8 mouse cellular contexts compared by ENCODE assay signal in the genomic region with DNA sequence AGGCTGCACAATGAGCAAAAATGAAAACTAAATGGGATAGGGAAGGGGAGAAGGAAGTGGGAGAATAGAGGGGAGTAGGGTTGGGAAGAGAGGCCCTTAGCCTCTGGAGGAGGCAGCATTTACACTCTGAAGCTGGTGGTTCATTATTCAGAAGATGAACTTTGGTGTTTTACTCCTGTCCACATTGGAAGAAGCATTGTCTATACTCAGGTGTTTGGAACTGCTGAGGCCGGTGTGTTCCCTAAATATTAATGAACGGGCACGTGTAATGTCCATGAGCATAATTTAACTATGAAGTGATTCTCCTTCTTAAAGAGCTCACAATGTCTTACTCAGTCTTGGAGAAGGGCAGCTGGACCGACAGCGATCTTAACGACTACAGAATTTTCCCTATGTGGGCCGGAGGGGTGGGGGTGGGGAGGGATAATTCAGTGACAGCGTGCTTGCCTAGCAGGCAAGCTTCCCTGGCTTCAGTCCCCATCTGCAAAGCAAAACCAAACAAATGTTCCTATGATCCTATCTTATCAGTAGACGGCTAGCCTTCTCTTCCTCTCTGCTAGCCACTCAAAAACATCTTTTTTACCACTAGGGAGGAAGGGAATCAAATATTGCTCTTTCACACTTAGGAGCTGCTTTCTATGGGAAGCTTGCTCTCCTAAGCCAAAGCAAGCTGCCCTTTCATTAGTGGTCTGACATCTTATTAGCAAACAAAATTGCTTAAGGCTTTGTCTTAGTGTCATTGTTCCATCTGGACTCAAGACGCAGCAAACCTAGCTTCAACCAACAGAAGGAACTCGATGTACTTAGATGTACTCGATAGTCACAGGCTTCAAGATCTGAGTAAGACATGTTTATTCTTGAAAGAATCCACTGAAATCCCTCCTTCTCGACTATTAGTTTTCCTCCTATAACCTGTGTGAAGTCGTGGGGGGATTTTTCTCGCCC. TPM values are rescaled to one million over a fixed set of nuclear protein-coding genes. Genes with fewer than 3 reads are reported as not detected.
DNase-seq lines count a peak whose midpoint lies in the region; ATAC-seq and TF ChIP-seq lines count a peak whose summit lies in the region.

No protein-coding gene starts in this region.

- intact Hi-C loops in gastrocnemius, adult 2 months (cut with DNase I): loop anchor here (1.0 kb wide), 2 partner anchors 14 to 22 kb away; no protein-coding TSS in a partner anchor

- no peak for TF ChIP-seq EP300 in CH12.LX (IDR thresholded peaks at IDR 0.05; ENCODE audit: low read length)
- no peak for TF ChIP-seq EP300 in heart, postnatal 0 days (IDR thresholded peaks at IDR 0.05; ENCODE audit: low read depth)
- peak; percentile 53 for TF ChIP-seq EP300 in liver, postnatal 0 days (IDR thresholded peaks at IDR 0.05; ENCODE audit: low read depth)

- no peaks in the 10 kb centered on the region for H3K9me3 ChIP-seq in CH12.LX (replicated peaks; ENCODE audit: low read length)
- no peaks in the 10 kb centered on the region for H3K9me3 ChIP-seq in heart, postnatal 0 days (replicated peaks; ENCODE audit: control insufficient read depth, low read length)
- H3K9me3 ChIP-seq in liver, postnatal 0 days (ENCODE audit: low read length): no peaks in the 10 kb centered on the region

- 30% methylated on average over 15 of the region's 15 CpGs for WGBS in heart, postnatal 0 days
- 33% methylated on average over 15 of the region's 15 CpGs for WGBS in liver, postnatal 0 days (ENCODE audit: insufficient replicate concordance)

- peak; percentile 39 for DNase-seq in gastrocnemius, adult 2 months
- DNase-seq in gastrocnemius, postnatal 4 days (ENCODE audit: low spot score in 2 of 2): no peak
- DNase-seq in CH12.LX (ENCODE audit: extremely low read depth): no peak
- DNase-seq in heart, postnatal 0 days (ENCODE audit: low spot score): no peak
- no peak for DNase-seq in liver, postnatal 0 days
- no peak for DNase-seq in cerebellum, adult 9-11 months
- no peak for DNase-seq in thymus, postnatal 25 days
- no peak for DNase-seq in layer of hippocampus, postnatal 36 days

- peak overlapping the region; percentile 48 for H3K4me2 ChIP-seq in CH12.LX (ENCODE audit: insufficient read depth, low read depth, poor library complexity, severe bottlenecking)
- H3K4me2 ChIP-seq in heart, postnatal 0 days (ENCODE audit: low read depth, low read length): peak overlapping the region; percentile 69
- H3K4me2 ChIP-seq in liver, postnatal 0 days (ENCODE audit: low read depth, low read length): peak overlapping the region; percentile 66

- TF ChIP-seq POLR2A in CH12.LX (IDR thresholded peaks at IDR 0.05; ENCODE audit: low read depth, low read length): no peak

- in situ Hi-C loops in CH12.LX (cut with MboI; ENCODE audit: low pct_ligation_motif_present, low pct_unique_long_range_greater_than_20kb, low sequenced_read_pairs): no loop called here

- TF ChIP-seq CTCF in gastrocnemius, adult 2 months (IDR thresholded peaks at IDR 0.05): no peak
- no peak for TF ChIP-seq CTCF in CH12.LX (conservative IDR thresholded peaks at IDR 0.05 in 1 of 2, IDR thresholded peaks at IDR 0.05 in 1 of 2; ENCODE audit: low read depth in 2 of 2, low read length in 2 of 2)
- TF ChIP-seq CTCF in heart, postnatal 0 days (IDR thresholded peaks at IDR 0.05; ENCODE audit: low read depth): no peak
- no peak for TF ChIP-seq CTCF in liver, postnatal 0 days (IDR thresholded peaks at IDR 0.05; ENCODE audit: low read depth)

- no peak for ATAC-seq in heart, postnatal 0 days (ENCODE audit: insufficient read depth, low read depth)
- ATAC-seq in liver, postnatal 0 days: no peak

- TF ChIP-seq RAD21 in CH12.LX (IDR thresholded peaks at IDR 0.05; ENCODE audit: low read depth, low read length): no peak

- H3K27me3 ChIP-seq in CH12.LX (replicated peaks): no peaks in the 10 kb centered on the region
- no peaks in the 10 kb centered on the region for H3K27me3 ChIP-seq in heart, postnatal 0 days (ENCODE audit: control insufficient read depth, insufficient read depth, low read length)
- H3K27me3 ChIP-seq in liver, postnatal 0 days (ENCODE audit: insufficient read depth, low read length): no peaks in the 10 kb centered on the region

- peaks cover 5 to 13% of the 10 kb centered on the region in 2 experiments; a peak in 2 of 4 replicates for H3K4me1 ChIP-seq in CH12.LX (ENCODE audit: control insufficient read depth in 1 of 2, insufficient read depth in 2 of 2)
- peaks cover 8% of the 10 kb centered on the region for H3K4me1 ChIP-seq in heart, postnatal 0 days (ENCODE audit: control insufficient read depth, insufficient read depth)
- H3K4me1 ChIP-seq in liver, postnatal 0 days (ENCODE audit: insufficient read depth): peaks cover 36% of the 10 kb centered on the region

- peak overlapping the region; percentile 98 for H3K27ac ChIP-seq in gastrocnemius, adult 2 months
- H3K27ac ChIP-seq in CH12.LX (ENCODE audit: insufficient read depth, low read depth): no peak overlapping the region
- H3K27ac ChIP-seq in heart, postnatal 0 days (ENCODE audit: low read depth): peak overlapping the region; percentile 94
- peak overlapping the region; percentile 94 for H3K27ac ChIP-seq in liver, postnatal 0 days (ENCODE audit: low read depth)

- H3K79me2 ChIP-seq in CH12.LX (replicated peaks; ENCODE audit: control insufficient read depth, extremely low read depth, insufficient read depth, poor library complexity, severe bottlenecking): no peaks in the 10 kb centered on the region

- dilution Hi-C loops in CH12.LX (cut with MboI; ENCODE audit: extremely low pct_ligation_motif_present, extremely low pct_unique_long_range_greater_than_20kb, low sequenced_read_pairs): no loop called here

- H3K9ac ChIP-seq in CH12.LX (ENCODE audit: insufficient read depth, low read depth): peak overlapping the region; percentile 71
- peak overlapping the region; percentile 76; the same call in 1 of the 2 replicates for H3K9ac ChIP-seq in heart, postnatal 0 days (replicated peaks; ENCODE audit: low read depth, low read length)
- peak overlapping the region; percentile 59 for H3K9ac ChIP-seq in liver, postnatal 0 days (replicated peaks)

- H3K36me3 ChIP-seq in CH12.LX (replicated peaks in 1 of 2; ENCODE audit: control insufficient read depth in 1 of 2, insufficient read depth in 1 of 2, low read length in 1 of 2): no peaks in the 10 kb centered on the region
- no peaks in the 10 kb centered on the region for H3K36me3 ChIP-seq in heart, postnatal 0 days (replicated peaks; ENCODE audit: control insufficient read depth, insufficient read depth, low read length)
- no peaks in the 10 kb centered on the region for H3K36me3 ChIP-seq in liver, postnatal 0 days (replicated peaks; ENCODE audit: insufficient read depth, low read length)

- H3K4me3 ChIP-seq in gastrocnemius, adult 2 months: peak overlapping the region; percentile 73
- H3K4me3 ChIP-seq in CH12.LX (replicated peaks in 1 of 3; ENCODE audit: low read depth in 2 of 3, low read length in 2 of 3, poor library complexity in 1 of 3): peak overlapping the region; percentile 63 to 73 (median 65)
- peak overlapping the region; percentile 59 for H3K4me3 ChIP-seq in heart, postnatal 0 days (ENCODE audit: low read depth, low read length)
- peak overlapping the region; percentile 46 for H3K4me3 ChIP-seq in liver, postnatal 0 days (ENCODE audit: low read depth, low read length)

TF ChIP-seq in CH12.LX, 34 proteins besides CTCF, POLR2A, EP300 and RAD21:
- no peak for TF ChIP-seq ZMIZ1 (IDR thresholded peaks at IDR 0.05; ENCODE audit: low read depth, low read length)
- TF ChIP-seq IRF4 (IDR thresholded peaks at IDR 0.05; ENCODE audit: low read depth, low read length): no peak
- no peak for TF ChIP-seq MAFK (IDR thresholded peaks at IDR 0.05; ENCODE audit: insufficient replicate concordance, low read length)
- no peak for TF ChIP-seq BHLHE40 (IDR thresholded peaks at IDR 0.05; ENCODE audit: low read depth, low read length)
- TF ChIP-seq TCF12 (IDR thresholded peaks at IDR 0.05; ENCODE audit: low read depth, low read length): no peak
- no peak for TF ChIP-seq SMC3 (IDR thresholded peaks at IDR 0.05; ENCODE audit: low read depth, low read length)
- no peak for TF ChIP-seq ELF1 (IDR thresholded peaks at IDR 0.05; ENCODE audit: low read depth, low read length)
- TF ChIP-seq PAX5 (IDR thresholded peaks at IDR 0.05; ENCODE audit: low read length): no peak
- TF ChIP-seq POLR2AphosphoS2 (IDR thresholded peaks at IDR 0.05; ENCODE audit: low read depth, low read length): no peak
- TF ChIP-seq NELFE (IDR thresholded peaks at IDR 0.05; ENCODE audit: low read depth, low read length): no peak
- no peak for TF ChIP-seq MAX (IDR thresholded peaks at IDR 0.05; ENCODE audit: low read length)
- TF ChIP-seq MEF2A (IDR thresholded peaks at IDR 0.05; ENCODE audit: borderline replicate concordance, low read depth, low read length): no peak
- no peak for TF ChIP-seq TBP (conservative IDR thresholded peaks at IDR 0.05; ENCODE audit: low read depth, low read length)
- TF ChIP-seq USF2 (conservative IDR thresholded peaks at IDR 0.05; ENCODE audit: low read depth, low read length): no peak
- TF ChIP-seq RCOR1 (conservative IDR thresholded peaks at IDR 0.05; ENCODE audit: low read depth, low read length): no peak

RNA-seq across cellular contexts. Expression of gene Hectd1, which starts 14.5 kb away (rescaled TPM):
- 100 to 1,000 TPM in 1 of 2 experiments, 10 to 100 TPM in 1; 98.6 to 100 TPM for total RNA-seq in gastrocnemius, adult 2 months (2021)
- total RNA-seq in gastrocnemius, postnatal 4 days (2021): 100 to 1,000 TPM in 1 of 2 experiments, 10 to 100 TPM in 1; 91.2 to 104 TPM
- 41.4 and 43.6 TPM in 2 replicates for total RNA-seq in CH12.LX (2012; rRNA removed)
- 36.2 and 40.7 TPM in 2 replicates for total RNA-seq in CH12.LX (2014; rRNA removed)
- polyA plus RNA-seq in CH12.LX (2012; ENCODE audit: insufficient read length, low read depth): 35.6 and 42.3 TPM in 2 replicates
- 71.1 and 72.3 TPM in 2 replicates for total RNA-seq in heart, postnatal 0 days (2014; rRNA removed; ENCODE audit: low replicate concordance)
- polyA plus RNA-seq in heart, postnatal 0 days (2015; fragmentation: Nextera tagmentation; extraction: Ambion mirVana): 24.3 and 27.1 TPM in 2 replicates
- polyA plus RNA-seq in liver, postnatal 0 days (2015; fragmentation: Nextera tagmentation; extraction: Ambion mirVana): 18.2 and 20.6 TPM in 2 replicates
- 10 to 100 TPM; 84.0 to 85.7 TPM for total RNA-seq in layer of hippocampus, postnatal 36 days (2021)
